Mouse (Mus musculus): ENCODE measurements around the gene Lactbl1.

Gene Lactbl1

GRCm38 (mm10) chr4:136622388-136622787 lies at the start of gene Lactbl1:
Gene Lactbl1 (plus strand): TSS chr4:136622621.
- DNase-seq (ENCODE audit: low spot score) = no peak

GRCm38 (mm10) chr4:136581885-136582284 lies 40.5 kb upstream of the Lactbl1 start:
- no peak for DNase-seq (ENCODE audit: low spot score)

GRCm38 (mm10) chr4:136587221-136587827 lies 35.1 kb upstream of the Lactbl1 start:
- DNase-seq (ENCODE audit: low spot score) = no peak

DNA sequence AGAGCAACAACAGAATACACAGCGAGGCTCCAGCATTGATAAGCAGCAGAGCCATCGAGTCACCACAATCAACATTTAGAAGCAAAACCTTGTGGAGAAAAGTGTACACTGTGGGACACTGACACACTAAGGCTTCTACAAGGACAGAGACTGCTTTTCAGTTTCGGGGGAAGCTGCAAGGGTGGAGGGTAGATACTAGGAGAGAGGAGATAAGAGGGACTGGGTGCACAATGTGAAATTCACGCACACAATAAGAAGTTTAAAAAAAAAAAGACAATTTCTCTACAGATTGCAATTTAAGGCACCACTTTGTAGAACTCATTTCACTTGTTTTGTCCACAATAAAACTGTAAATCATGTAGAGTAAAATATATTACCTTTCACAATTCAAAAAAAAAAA lies 34.4 kb upstream of the Lactbl1 start:
- DNase-seq (ENCODE audit: low spot score) = no peak

DNA sequence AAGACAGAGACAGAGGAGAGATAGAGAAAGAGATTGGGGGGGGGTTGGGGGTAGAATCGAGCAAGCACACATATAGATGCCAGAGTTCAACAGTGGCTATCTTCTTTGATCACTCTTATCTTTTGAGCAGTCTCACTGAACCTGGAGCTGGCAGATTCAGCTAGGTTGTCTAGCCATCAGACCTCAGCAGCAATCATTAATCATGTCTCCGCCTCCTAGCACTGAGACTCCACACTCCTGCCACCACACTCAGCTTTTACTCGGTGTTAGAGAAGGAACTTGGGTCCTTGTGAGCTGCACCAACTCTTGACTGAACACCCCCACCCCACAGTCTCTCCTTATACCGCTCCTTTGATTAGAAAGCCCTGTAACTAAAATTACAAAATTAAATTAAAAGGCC lies 30.3 kb upstream of the Lactbl1 start:
- no peak for DNase-seq (ENCODE audit: low spot score)

DNA sequence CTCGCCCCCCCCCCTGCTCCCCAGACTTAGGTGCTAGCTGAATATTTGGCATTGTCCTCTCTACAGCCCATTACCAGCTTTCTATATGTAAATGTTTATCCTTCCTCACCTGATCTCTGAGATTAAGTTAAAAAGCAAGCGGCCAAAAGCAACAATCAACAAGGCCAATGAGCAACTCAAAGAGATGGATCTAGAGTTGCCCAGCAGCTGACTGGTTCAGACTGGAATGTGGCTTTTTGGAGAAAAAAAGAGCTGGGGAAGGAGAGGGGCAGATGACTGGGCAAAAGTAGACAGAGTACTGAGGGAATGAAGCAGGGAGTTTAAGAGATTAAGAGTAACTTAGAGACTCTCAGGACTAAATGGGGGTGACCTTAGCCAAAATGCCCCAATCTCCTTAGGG lies 28.4 kb upstream of the Lactbl1 start:
- DNase-seq (ENCODE audit: low spot score) = no peak

GRCm38 (mm10) chr4:136595221-136595620 lies 27.2 kb upstream of the Lactbl1 start:
- DNase-seq (ENCODE audit: low spot score) = no peak

GRCm38 (mm10) chr4:136598268-136598876 lies 24.0 kb upstream of the Lactbl1 start:
- DNase-seq (ENCODE audit: low spot score) = no peak

DNA sequence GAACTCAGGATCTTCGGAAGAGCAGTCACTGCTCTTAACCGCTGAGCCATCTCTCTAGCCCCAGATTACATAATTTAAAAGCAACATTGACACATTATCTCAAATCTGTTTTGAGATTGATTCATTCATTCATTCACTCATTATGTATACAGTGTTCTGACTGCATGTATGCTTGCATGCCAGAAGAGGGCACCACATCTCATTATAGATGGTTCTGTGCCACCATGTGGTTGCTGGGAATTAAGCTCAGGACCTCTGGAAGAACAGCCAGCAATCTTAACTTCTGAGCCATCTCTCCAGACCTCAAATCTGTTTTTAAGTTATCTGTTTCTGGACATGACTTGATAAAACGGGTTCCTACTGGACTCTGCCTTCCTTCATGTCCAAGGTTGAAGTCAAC lies 22.6 kb upstream of the Lactbl1 start:
- no peak for DNase-seq (ENCODE audit: low spot score)

GRCm38 (mm10) chr4:136600536-136600935 lies 21.9 kb upstream of the Lactbl1 start:
- DNase-seq (ENCODE audit: low spot score) = no peak

- DNase-seq (ENCODE audit: low spot score) = peak; percentile 60
These were observed 20.9 kb upstream of the Lactbl1 start for GRCm38 (mm10) chr4:136601476-136601875.

DNA sequence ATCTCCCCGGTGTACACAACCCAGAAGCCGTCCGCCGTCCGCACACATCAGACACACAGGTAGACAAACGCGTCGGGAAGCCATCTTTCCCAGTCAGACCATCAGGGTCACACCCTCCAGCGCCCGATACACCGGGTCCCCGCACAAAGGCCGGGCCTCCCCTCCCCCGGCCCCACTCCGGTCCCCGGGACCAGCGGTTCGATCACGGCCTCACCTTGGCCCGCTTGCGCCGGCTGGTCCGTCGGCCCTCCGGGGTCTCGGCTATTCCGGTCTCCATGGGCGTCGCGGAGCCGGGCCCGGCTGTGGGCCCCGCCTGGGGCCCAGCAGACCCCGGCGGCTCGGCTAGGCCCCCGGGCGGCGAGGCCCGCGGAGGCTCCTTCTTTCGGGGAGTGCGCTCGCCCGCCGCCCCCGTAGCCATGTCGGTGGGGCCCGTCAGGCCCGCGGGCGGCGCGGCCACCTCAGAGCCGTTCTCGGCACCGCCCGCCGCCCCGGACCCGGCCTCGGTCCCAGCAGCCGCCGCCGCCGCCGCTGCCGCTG lies 20.3 kb upstream of the Lactbl1 start:
- DNase-seq (ENCODE audit: low spot score) = peak; percentile 71

DNA sequence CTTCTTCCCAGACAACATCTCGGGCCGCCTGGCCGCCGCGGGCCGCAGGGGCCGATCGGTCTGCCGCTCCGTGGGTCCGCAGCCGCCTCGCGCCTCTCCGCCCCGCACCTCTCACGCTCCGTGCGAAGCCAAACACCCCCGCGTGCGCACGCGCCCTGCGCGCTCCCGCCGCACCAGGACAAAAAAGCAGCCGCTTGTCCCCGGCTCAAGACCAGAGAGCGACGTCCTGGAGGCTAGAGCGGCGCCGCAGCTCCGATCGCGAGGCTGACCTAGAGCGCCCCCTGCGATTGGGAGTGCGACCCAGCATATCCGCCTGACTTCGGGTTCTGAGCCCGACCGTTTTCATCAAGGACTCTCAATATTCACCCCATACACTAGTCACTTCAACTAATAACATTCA lies 19.9 kb upstream of the Lactbl1 start, which contains the start of gene Kdm1a:
TSS of gene Kdm1a (minus strand) at position 156 of the 400 bp plus-strand sequence.
- peak; percentile 96 for DNase-seq (ENCODE audit: low spot score)

GRCm38 (mm10) chr4:136605756-136606485 lies 16.5 kb upstream of the Lactbl1 start:
- DNase-seq (ENCODE audit: low spot score) = no peak

DNA sequence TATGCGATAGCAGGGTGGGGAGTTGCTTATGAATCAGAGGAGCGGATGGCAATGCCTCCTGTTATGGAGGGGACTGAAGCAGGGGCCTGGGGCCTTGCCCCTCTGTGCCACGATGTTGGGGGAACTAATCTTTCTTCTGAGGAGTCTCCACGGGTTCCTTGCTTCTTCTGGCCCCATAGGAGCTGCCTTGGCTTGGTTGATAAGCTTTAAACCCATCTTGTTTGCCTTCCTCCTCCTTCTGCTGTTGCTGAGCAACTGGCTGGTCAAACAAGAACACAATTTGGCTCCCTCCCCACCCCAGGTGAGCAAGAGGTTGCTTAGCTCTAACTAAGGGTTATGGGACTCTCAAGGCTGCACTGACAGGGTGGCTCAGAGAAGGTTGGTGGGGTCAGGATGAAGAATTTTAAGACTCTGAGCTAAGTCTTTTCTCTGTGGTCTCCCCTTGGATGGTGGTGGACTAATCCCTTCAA lies 12.0 kb upstream of the Lactbl1 start, which contains the start of gene Tex46:
TSS of gene Tex46 (plus strand) at position 51 of the 470 bp plus-strand sequence.
- no peak for DNase-seq (ENCODE audit: low spot score)

DNA sequence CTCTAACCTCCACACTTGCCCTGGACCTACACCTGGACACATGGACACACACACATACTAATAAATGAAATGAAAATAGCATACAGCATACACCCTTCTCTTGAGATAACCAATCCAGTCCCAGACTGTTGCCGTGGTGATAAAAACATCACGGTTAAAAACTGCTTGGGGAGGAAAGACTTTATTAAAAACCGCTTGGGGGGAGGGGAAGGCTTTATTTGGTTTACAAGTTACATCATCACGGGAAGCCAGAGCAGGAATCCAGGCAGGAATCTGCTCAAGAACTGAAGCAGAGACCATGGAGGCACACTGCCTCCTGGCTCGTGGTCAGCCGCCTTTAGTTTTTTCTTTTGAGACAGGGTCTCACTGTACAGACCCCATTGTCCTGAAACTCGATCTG lies 8.8 kb upstream of the Lactbl1 start:
- DNase-seq (ENCODE audit: low spot score) = no peak

DNA sequence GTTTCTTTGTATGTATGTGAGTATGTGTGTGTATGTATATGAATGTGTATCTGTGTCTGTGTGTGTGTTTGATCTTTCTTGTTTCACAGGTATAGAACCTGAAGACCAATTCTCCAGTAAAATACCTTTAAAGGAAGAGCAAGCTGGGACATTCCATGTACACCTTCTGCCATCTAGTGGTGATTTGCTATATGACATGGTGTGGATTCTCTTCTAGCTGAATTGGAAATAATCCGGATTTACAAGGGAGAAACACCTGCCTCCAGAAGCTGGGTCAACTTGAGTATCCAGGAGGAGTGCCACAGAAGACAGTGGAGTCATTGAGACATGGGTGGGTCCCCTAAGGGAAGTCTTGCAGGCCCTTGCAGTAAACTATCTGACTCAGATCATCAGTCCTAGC lies 1.1 kb upstream of the Lactbl1 start:
- peak; percentile 91 for DNase-seq (ENCODE audit: low spot score)

GRCm38 (mm10) chr4:136621956-136622355 lies 465 bp upstream of the Lactbl1 start:
- DNase-seq (ENCODE audit: low spot score) = no peak

DNA sequence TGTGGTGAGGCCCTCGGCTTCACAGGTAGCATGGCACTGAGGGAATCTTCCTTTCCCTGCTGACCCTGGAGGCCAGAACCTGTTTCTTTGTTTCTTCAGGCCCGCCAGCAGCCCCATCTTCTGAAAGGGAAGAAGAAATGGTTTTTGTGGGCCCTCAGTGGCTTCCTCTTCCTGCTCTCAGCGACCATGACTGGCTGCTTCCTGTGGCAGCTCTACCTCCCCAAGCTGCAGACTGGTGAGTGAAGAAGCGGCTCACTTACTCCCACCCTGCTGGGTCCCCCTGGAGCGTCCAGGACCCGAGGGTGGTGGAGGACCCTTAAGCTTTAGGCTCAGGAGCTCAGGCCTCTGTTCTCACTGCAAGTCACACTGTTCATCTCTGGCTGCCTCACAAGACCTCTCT lies 4.2 kb downstream of the Lactbl1 start:
- no peak for DNase-seq (ENCODE audit: low spot score)

GRCm38 (mm10) chr4:136631237-136631994 lies 9.0 kb downstream of the Lactbl1 start:
- no peak for DNase-seq (ENCODE audit: low spot score)

DNA sequence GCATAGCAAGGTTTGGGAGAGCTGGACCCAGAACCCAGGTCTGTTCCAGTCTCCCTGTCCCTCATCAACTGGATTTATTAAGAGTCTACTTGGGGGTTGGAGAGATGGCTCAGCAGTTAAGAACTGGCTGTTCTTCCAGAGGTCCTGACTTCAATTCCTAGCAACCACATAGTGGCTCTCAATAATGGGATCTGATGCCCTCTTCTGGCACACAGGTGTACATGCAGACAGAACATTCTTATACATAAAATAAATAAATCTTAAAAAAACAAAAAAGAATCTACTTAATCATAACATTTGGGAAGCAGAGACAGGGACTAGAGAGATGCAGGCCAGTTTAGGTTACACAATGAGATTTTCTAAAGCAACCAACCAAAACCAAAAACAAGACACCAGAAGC lies 13.6 kb downstream of the Lactbl1 start:
- DNase-seq (ENCODE audit: low spot score) = no peak

- no peak for DNase-seq (ENCODE audit: low spot score)
These were observed 14.1 kb downstream of the Lactbl1 start for GRCm38 (mm10) chr4:136636511-136636910.
